ENCODE assay signal across 23 mouse cellular contexts in genomic region chr2:153463257-153463656, GRCm38 (mm10). TPM values are rescaled to one million over a fixed set of nuclear protein-coding genes. Genes with fewer than 3 reads are reported as not detected.
DNase-seq lines count a peak whose midpoint lies in the region; ATAC-seq and TF ChIP-seq lines count a peak whose summit lies in the region.
"Had no signal": no experiment of that assay in that cellular context is flagged by ENCODE, and none has a peak within 500 bp of the region (broad histone marks: within the 10 kb centered on the region; RNA-seq: fewer than 3 reads in every experiment).

No protein-coding gene starts in this region.

- TF ChIP-seq POLR2A in MEL (IDR thresholded peaks at IDR 0.05; ENCODE audit: control insufficient read depth in 1 of 2, insufficient read depth in 1 of 2, low read depth in 1 of 2, low read length in 2 of 2, poor library complexity in 1 of 2): no peak

- H3K36me3 ChIP-seq in hindbrain, postnatal 0 days (ENCODE audit: insufficient read depth, low read length): peaks cover 7% of the 10 kb centered on the region
- H3K36me3 ChIP-seq in hindbrain, embryonic 10.5 days: peaks cover 12% of the 10 kb centered on the region
- peaks cover 20% of the 10 kb centered on the region for H3K36me3 ChIP-seq in midbrain, postnatal 0 days (ENCODE audit: insufficient read depth, low read length)
- H3K36me3 ChIP-seq in midbrain, embryonic 10.5 days: 0 out of 2 replicates have a peak, but pooled peaks cover 3% of the 10 kb centered on the region
- no peaks in the 10 kb centered on the region for H3K36me3 ChIP-seq in MEL (ENCODE audit: control insufficient read depth in 1 of 2, insufficient read depth in 2 of 2, low read length in 2 of 2)

- no peak for TF ChIP-seq EP300 in MEL (IDR thresholded peaks at IDR 0.05; ENCODE audit: low read depth in 1 of 2, low read length in 2 of 2)

- WGBS in hindbrain, postnatal 0 days: 83% methylated on average over 3 of the region's 3 CpGs
- 80% methylated on average over 3 of the region's 3 CpGs for WGBS in hindbrain, embryonic 10.5 days
- WGBS in midbrain, postnatal 0 days: 83% methylated on average over 3 of the region's 3 CpGs
- WGBS in midbrain, embryonic 10.5 days: 74% methylated on average over 3 of the region's 3 CpGs

- no peak; the same call in 1 of the 2 replicates for ATAC-seq in hindbrain, postnatal 0 days
- no peak for ATAC-seq in midbrain, postnatal 0 days (ENCODE audit: low FRiP score)
- no peak for ATAC-seq in cerebellum, adult (ENCODE audit: insufficient number of reproducible peaks, low FRiP score, low TSS enrichment)
- ATAC-seq: activated CD4-positive, CD25-positive, alpha-beta regulatory T cell, adult 4 months; liver, embryonic 12.5 days had no signal

- peak; percentile 49 for TF ChIP-seq CTCF in hindbrain, postnatal 0 days (IDR thresholded peaks at IDR 0.05; ENCODE audit: low read depth)
- peak; percentile 59 for TF ChIP-seq CTCF in midbrain, postnatal 0 days (IDR thresholded peaks at IDR 0.05)
- peak in 2 of 3 experiments; percentile 26 to 46; a peak in 4 of 6 replicates for TF ChIP-seq CTCF in MEL (IDR thresholded peaks at IDR 0.05 in 2 of 3, conservative IDR thresholded peaks at IDR 0.05 in 1 of 3; ENCODE audit: control insufficient read depth in 1 of 3, insufficient read depth in 1 of 3, low read depth in 2 of 3, low read length in 3 of 3, poor library complexity in 1 of 3, severe bottlenecking in 1 of 3)

- H3K4me1 ChIP-seq in hindbrain, postnatal 0 days (ENCODE audit: insufficient read depth, low read length): no peaks in the 10 kb centered on the region; the same call in 1 of the 2 replicates
- H3K4me1 ChIP-seq in hindbrain, embryonic 10.5 days (replicated peaks): peaks cover 18% of the 10 kb centered on the region
- H3K4me1 ChIP-seq in midbrain, postnatal 0 days (ENCODE audit: insufficient read depth, low read length): no peaks in the 10 kb centered on the region
- peaks cover 16% of the 10 kb centered on the region for H3K4me1 ChIP-seq in midbrain, embryonic 10.5 days
- no peaks in the 10 kb centered on the region for H3K4me1 ChIP-seq in MEL (ENCODE audit: control insufficient read depth in 1 of 2, insufficient read depth in 2 of 2, low read length in 2 of 2)

- no peaks in the 10 kb centered on the region for H3K9me3 ChIP-seq in hindbrain, postnatal 0 days (ENCODE audit: low read length)
- H3K9me3 ChIP-seq in hindbrain, embryonic 10.5 days: no peaks in the 10 kb centered on the region
- H3K9me3 ChIP-seq in midbrain, postnatal 0 days (ENCODE audit: low read length): no peaks in the 10 kb centered on the region
- H3K9me3 ChIP-seq in midbrain, embryonic 10.5 days (replicated peaks): no peaks in the 10 kb centered on the region
- no peaks in the 10 kb centered on the region for H3K9me3 ChIP-seq in MEL (replicated peaks; ENCODE audit: insufficient read depth, low read length)
- H3K9me3 ChIP-seq: forebrain, embryonic 10.5 days; heart, embryonic 15.5 days; liver, embryonic 12.5 days; midbrain, embryonic 12.5 days had no signal

- H3K79me2 ChIP-seq in MEL (ENCODE audit: control insufficient read depth, insufficient read depth, low read length, poor library complexity): no peaks in the 10 kb centered on the region

- peak; percentile 44 for TF ChIP-seq RAD21 in MEL (IDR thresholded peaks at IDR 0.05; ENCODE audit: low read depth, low read length)

- DNase-seq in hindbrain, postnatal 0 days (ENCODE audit: low spot score): peak; percentile 56
- no peak for DNase-seq in hindbrain, embryonic 10.5 days (ENCODE audit: low spot score)
- peak; percentile 50 for DNase-seq in midbrain, postnatal 0 days (ENCODE audit: low spot score)
- no peak for DNase-seq in midbrain, embryonic 10.5 days (ENCODE audit: low spot score)
- DNase-seq in MEL (ENCODE audit: low read depth, low spot score): peak; percentile 47
- DNase-seq in yolk sac, embryonic 10.5 days (ENCODE audit: low spot score): peak; percentile 23
- DNase-seq in kidney, postnatal 4 days: no peak
- DNase-seq: adrenal gland, postnatal 25 days; cerebellum, postnatal 25 days; kidney, adult 11 months; kidney, postnatal 25 days; layer of hippocampus, postnatal 36 days; lung, postnatal 36 days had no signal

- H3K9ac ChIP-seq in hindbrain, postnatal 0 days (replicated peaks; ENCODE audit: low read length): no peak overlapping the region
- H3K9ac ChIP-seq in midbrain, postnatal 0 days (replicated peaks; ENCODE audit: low read length, poor library complexity, severe bottlenecking): no peak overlapping the region
- H3K9ac ChIP-seq in MEL (ENCODE audit: control insufficient read depth, low read depth, low read length, poor library complexity, severe bottlenecking): no peak overlapping the region
- H3K9ac ChIP-seq: heart, embryonic 15.5 days; hindbrain, embryonic 12.5 days; liver, embryonic 12.5 days; midbrain, embryonic 12.5 days had no signal

- H3K27ac ChIP-seq in hindbrain, postnatal 0 days: no peak overlapping the region
- no peak overlapping the region for H3K27ac ChIP-seq in hindbrain, embryonic 10.5 days
- no peak overlapping the region for H3K27ac ChIP-seq in midbrain, postnatal 0 days (ENCODE audit: low read depth, low read length)
- no peak overlapping the region for H3K27ac ChIP-seq in midbrain, embryonic 10.5 days (replicated peaks)
- H3K27ac ChIP-seq in MEL (ENCODE audit: control insufficient read depth, low read depth, low read length): no peak overlapping the region
- H3K27ac ChIP-seq: forebrain, embryonic 10.5 days; heart, embryonic 15.5 days; hindbrain, embryonic 12.5 days; liver, embryonic 12.5 days; midbrain, embryonic 12.5 days had no signal

- H3K4me2 ChIP-seq in hindbrain, postnatal 0 days (ENCODE audit: low read depth, low read length): no peak overlapping the region
- H3K4me2 ChIP-seq in midbrain, postnatal 0 days (ENCODE audit: low read depth, low read length, poor library complexity, severe bottlenecking): no peak overlapping the region
- H3K4me2 ChIP-seq: heart, embryonic 15.5 days; hindbrain, embryonic 12.5 days; liver, embryonic 12.5 days; midbrain, embryonic 12.5 days had no signal

- no peak overlapping the region for H3K4me3 ChIP-seq in hindbrain, postnatal 0 days (ENCODE audit: low read length)
- H3K4me3 ChIP-seq in hindbrain, embryonic 10.5 days: no peak overlapping the region
- no peak overlapping the region for H3K4me3 ChIP-seq in midbrain, postnatal 0 days (ENCODE audit: low read depth, low read length)
- H3K4me3 ChIP-seq in midbrain, embryonic 10.5 days: no peak overlapping the region
- no peak overlapping the region for H3K4me3 ChIP-seq in MEL (ENCODE audit: control insufficient read depth in 1 of 2, insufficient read depth in 1 of 2, low read depth in 2 of 2, low read length in 2 of 2)
- H3K4me3 ChIP-seq: forebrain, embryonic 10.5 days; heart, embryonic 15.5 days; hindbrain, embryonic 12.5 days; liver, embryonic 12.5 days; midbrain, embryonic 12.5 days had no signal

- no peaks in the 10 kb centered on the region for H3K27me3 ChIP-seq in hindbrain, postnatal 0 days (ENCODE audit: insufficient read depth, low read length)
- no peaks in the 10 kb centered on the region for H3K27me3 ChIP-seq in hindbrain, embryonic 10.5 days (ENCODE audit: insufficient read depth, poor library complexity, severe bottlenecking)
- no peaks in the 10 kb centered on the region for H3K27me3 ChIP-seq in midbrain, postnatal 0 days (ENCODE audit: insufficient read depth, low read length)
- H3K27me3 ChIP-seq in midbrain, embryonic 10.5 days (ENCODE audit: low read depth, poor library complexity, severe bottlenecking): no peaks in the 10 kb centered on the region
- H3K27me3 ChIP-seq in MEL (ENCODE audit: control insufficient read depth in 1 of 2, insufficient read depth in 2 of 2, low read length in 2 of 2): no peaks in the 10 kb centered on the region
- H3K27me3 ChIP-seq: heart, embryonic 15.5 days; hindbrain, embryonic 12.5 days; liver, embryonic 12.5 days; midbrain, embryonic 12.5 days had no signal

TF ChIP-seq in MEL, 35 proteins besides CTCF, POLR2A, EP300 and RAD21:
- TF ChIP-seq SMC3 (IDR thresholded peaks at IDR 0.05; ENCODE audit: low read depth, low read length): peak; percentile 46; the same call in 1 of the 2 replicates
- no peak for TF ChIP-seq RCOR1 (IDR thresholded peaks at IDR 0.05; ENCODE audit: low read depth, low read length)

RNA-seq across cellular contexts. Expression of gene 4930404H24Rik, which starts 29.3 kb away (rescaled TPM):
- not detected in 2 replicates for total RNA-seq in hindbrain, postnatal 0 days (2014; rRNA removed)
- not detected in 2 replicates for polyA plus RNA-seq in hindbrain, postnatal 0 days (2015; fragmentation: Nextera tagmentation; extraction: Ambion mirVana)
- polyA plus RNA-seq in hindbrain, embryonic 10.5 days (2016; fragmentation: Nextera tagmentation; extraction: Ambion mirVana): not detected in 2 replicates
- total RNA-seq in midbrain, postnatal 0 days (2014; rRNA removed): not detected in 2 replicates
- not detected in 2 replicates for polyA plus RNA-seq in midbrain, postnatal 0 days (2015; fragmentation: Nextera tagmentation; extraction: Ambion mirVana)
- not detected in 2 replicates for polyA plus RNA-seq in midbrain, embryonic 10.5 days (2016; fragmentation: Nextera tagmentation; extraction: Ambion mirVana)
- total RNA-seq in MEL (2012; rRNA removed): not detected in 2 replicates
- under 1 TPM in 1 of 2 experiments, not detected in 1; 0.24 TPM for polyA plus RNA-seq in MEL (2012; ENCODE audit: insufficient read depth in 1 of 2, insufficient read length in 2 of 2, low read depth in 1 of 2, low replicate concordance in 2 of 2, missing spikeins in 1 of 2)
- total RNA-seq: adrenal gland, postnatal 25 days; layer of hippocampus, postnatal 36 days; left cerebral cortex, postnatal 36 days had no signal
- polyA plus RNA-seq: activated CD4-positive, CD25-positive, alpha-beta regulatory T cell, adult 4 months; embryonic facial prominence, embryonic 14.5 days; forebrain, embryonic 10.5 days; gonadal fat pad, adult 2 months; heart, embryonic 15.5 days; hindbrain, embryonic 12.5 days; liver, embryonic 12.5 days; midbrain, embryonic 12.5 days had no signal

Comparison
In these comparisons a context has a peak if more than half of its experiments do, and no peak if none do; other contexts are left out.
1. DNase-seq: peak in hindbrain, postnatal 0 days (single experiment), midbrain, postnatal 0 days (single experiment), MEL (single experiment) and yolk sac, embryonic 10.5 days (single experiment); none in hindbrain, embryonic 10.5 days (single experiment), midbrain, embryonic 10.5 days (single experiment) and kidney, postnatal 4 days (0 of 2).
2. Peak in every context shown above with its lines, with median percentiles within 50 percentile points of each other: CTCF ChIP-seq.